Mouse (Mus musculus): ENCODE measurements around the gene Mrpl45. TPM values are rescaled to one million over a fixed set of nuclear protein-coding genes. Genes with fewer than 3 reads are reported as not detected.
A peak's percentile ranks its signal among the peaks of the same experiment; 100 is the strongest.
"Not testable (repeated sequence)": the region's sequence is repeated elsewhere in the genome, so short reads cannot be mapped to it uniquely, and the experiment has no call there.

The Mrpl45 gene
- polyA plus RNA-seq, 1 experiment from 2014 or later = 56.5 TPM

DNA sequence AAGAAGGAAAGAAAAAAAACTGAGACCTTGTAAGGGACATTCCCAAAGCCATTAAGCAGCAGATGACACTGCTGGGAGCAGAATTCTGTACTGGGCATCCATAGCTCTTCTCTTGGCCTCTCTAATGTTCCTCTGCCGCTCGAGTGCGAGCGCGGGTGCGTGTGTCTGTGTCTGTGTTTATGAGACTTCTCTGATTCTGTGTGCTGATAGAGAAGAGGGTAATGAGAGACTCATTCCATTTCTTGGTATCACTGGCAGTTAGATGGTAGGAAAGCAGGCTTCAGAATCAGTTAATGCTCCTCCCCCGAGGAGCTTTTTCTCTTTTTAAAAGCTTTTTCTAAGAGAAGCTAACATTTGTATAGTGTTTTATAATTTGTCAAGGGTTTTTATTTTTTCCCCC is 39.7 kb downstream of the Mrpl45 start:
- Histone ChIP-seq H3K9me3 (ENCODE audit: low read length) (no peaks in the 10 kb centered on the region), H3K4me1 (ENCODE audit: insufficient read depth, low read length) (peaks cover 12% of the 10 kb centered on the region), H3K4me2 (replicated peaks; ENCODE audit: low read depth, low read length) (no peak overlapping the region), H3K9ac (replicated peaks; ENCODE audit: low read length) (no peak overlapping the region), H3K27me3 (ENCODE audit: insufficient read depth, low read length) (no peaks in the 10 kb centered on the region), H3K36me3 (ENCODE audit: insufficient read depth, low read length) (no peaks in the 10 kb centered on the region), H3K4me3 (ENCODE audit: low read length) (no peak overlapping the region), H3K27ac (ENCODE audit: low read length) (no peak overlapping the region)
- ATAC-seq (ENCODE audit: low FRiP score, low TSS enrichment) = no peak
- 85% methylated on average over 7 of the region's 7 CpGs for WGBS

DNA sequence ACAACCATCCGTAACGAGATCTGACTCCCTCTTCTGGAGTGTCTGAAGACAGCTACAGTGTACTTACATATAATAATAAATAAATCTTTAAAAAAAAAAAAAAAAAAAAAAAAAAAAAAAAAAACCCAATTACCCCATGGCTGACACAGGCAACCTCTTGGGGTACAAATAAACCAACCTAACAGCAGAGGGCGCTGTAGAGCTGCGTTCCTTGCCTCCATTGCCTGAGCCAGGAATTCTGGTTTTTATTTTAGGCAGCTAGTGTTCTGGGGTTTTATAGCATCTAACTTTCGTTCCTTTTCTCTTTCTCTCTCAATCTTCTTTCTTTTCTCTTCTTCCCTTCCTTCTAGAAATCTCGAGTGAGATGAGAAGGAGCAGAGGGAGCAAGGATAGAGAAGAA is 42.1 kb downstream of the Mrpl45 start:
- not testable (repeated sequence) for H3K27me3 ChIP-seq (ENCODE audit: insufficient read depth, low read length); H3K27ac ChIP-seq (ENCODE audit: low read length); H3K4me1 ChIP-seq (ENCODE audit: insufficient read depth, low read length); H3K4me2 ChIP-seq (replicated peaks; ENCODE audit: low read depth, low read length); H3K36me3 ChIP-seq (ENCODE audit: insufficient read depth, low read length); H3K9ac ChIP-seq (replicated peaks; ENCODE audit: low read length); H3K4me3 ChIP-seq (ENCODE audit: low read length); ATAC-seq (ENCODE audit: low FRiP score, low TSS enrichment); H3K9me3 ChIP-seq (ENCODE audit: low read length)
- 11% methylated on average over 4 of the region's 6 CpGs for WGBS

DNA sequence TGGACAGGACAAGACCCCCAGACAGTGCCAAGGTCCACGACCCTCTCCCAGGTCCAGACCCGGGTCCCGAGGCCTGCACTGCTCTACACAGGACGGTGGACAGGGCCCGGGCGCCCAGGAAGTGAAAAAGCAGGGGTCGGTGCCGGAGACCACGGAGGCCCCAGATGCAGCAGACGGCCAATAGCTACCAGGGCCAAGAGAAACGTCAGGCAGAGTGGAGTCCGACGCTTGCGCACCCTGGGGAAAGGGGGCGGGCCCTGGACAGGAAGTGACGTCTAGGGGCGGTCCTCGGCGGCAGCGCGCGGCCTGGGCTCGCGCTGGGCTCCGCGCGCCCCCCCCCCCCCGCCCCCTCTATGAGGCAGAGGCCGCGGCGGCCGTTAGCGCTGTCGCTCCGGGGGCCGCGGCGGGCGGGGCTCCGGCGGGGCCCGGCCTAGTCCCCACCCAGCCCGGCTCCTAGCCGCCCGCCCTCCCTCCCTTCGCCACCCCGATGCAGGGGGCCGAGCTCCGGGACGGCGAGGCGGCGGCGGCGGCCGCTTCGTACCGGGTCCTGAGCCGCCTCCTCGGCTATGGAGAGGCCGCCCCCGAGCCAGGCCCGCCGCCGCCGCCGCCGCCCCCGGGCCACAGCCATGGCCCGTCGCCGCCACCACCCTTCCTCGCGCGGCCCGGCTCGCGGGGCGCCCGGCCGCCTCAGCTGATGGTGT is 46.6 kb downstream of the Mrpl45 start, which contains the start of gene Socs7:
TSS of gene Socs7 (plus strand) at position 604 of the 701 bp plus-strand sequence.
- peak within 1 kb of the TSS; percentile 97 for H3K9ac ChIP-seq (replicated peaks; ENCODE audit: low read length)
- no peaks in the 10 kb centered on the region for H3K9me3 ChIP-seq (ENCODE audit: low read length)
- H3K27ac ChIP-seq (ENCODE audit: low read length) = peak within 1 kb of the TSS; percentile 85
- no peaks in the 10 kb centered on the region for H3K36me3 ChIP-seq (ENCODE audit: insufficient read depth, low read length)
- under 1% methylated on average over 37 of the region's 81 CpGs for WGBS
- H3K4me1 ChIP-seq (ENCODE audit: insufficient read depth, low read length) = peaks cover 25% of the 10 kb centered on the region
- peak; percentile 97 for ATAC-seq (ENCODE audit: low FRiP score, low TSS enrichment)
- H3K27me3 ChIP-seq (ENCODE audit: insufficient read depth, low read length) = no peaks in the 10 kb centered on the region
- H3K4me3 ChIP-seq (ENCODE audit: low read length) = peak within 1 kb of the TSS; percentile 99
- peak within 1 kb of the TSS; percentile 90 for H3K4me2 ChIP-seq (replicated peaks; ENCODE audit: low read depth, low read length)

DNA sequence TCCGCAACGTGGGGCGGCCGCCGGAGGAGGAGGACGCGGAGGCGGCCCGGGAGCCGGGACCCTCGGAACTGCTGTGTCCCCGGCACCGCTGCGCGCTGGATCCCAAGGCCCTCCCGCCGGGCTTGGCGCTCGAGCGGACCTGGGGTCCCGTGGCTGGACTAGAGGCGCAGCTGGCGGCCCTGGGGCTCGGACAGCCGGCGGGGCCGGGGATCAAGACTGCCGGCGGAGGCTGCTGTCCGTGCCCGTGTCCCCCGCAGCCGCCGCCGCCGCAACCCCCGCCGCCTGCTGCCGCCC is 47.1 kb downstream of the Mrpl45 start:
- no peaks in the 10 kb centered on the region for H3K27me3 ChIP-seq (ENCODE audit: insufficient read depth, low read length)
- H3K27ac ChIP-seq (ENCODE audit: low read length) = peak overlapping the region; percentile 85
- 0% methylated on average over 25 of the region's 39 CpGs for WGBS
- peak overlapping the region; percentile 97 for H3K9ac ChIP-seq (replicated peaks; ENCODE audit: low read length)
- peak; percentile 40 for ATAC-seq (ENCODE audit: low FRiP score, low TSS enrichment)
- H3K9me3 ChIP-seq (ENCODE audit: low read length) = no peaks in the 10 kb centered on the region
- no peaks in the 10 kb centered on the region for H3K36me3 ChIP-seq (ENCODE audit: insufficient read depth, low read length)
- H3K4me2 ChIP-seq (replicated peaks; ENCODE audit: low read depth, low read length) = peak overlapping the region; percentile 90
- peaks cover 25% of the 10 kb centered on the region for H3K4me1 ChIP-seq (ENCODE audit: insufficient read depth, low read length)
- H3K4me3 ChIP-seq (ENCODE audit: low read length) = peak overlapping the region; percentile 99

DNA sequence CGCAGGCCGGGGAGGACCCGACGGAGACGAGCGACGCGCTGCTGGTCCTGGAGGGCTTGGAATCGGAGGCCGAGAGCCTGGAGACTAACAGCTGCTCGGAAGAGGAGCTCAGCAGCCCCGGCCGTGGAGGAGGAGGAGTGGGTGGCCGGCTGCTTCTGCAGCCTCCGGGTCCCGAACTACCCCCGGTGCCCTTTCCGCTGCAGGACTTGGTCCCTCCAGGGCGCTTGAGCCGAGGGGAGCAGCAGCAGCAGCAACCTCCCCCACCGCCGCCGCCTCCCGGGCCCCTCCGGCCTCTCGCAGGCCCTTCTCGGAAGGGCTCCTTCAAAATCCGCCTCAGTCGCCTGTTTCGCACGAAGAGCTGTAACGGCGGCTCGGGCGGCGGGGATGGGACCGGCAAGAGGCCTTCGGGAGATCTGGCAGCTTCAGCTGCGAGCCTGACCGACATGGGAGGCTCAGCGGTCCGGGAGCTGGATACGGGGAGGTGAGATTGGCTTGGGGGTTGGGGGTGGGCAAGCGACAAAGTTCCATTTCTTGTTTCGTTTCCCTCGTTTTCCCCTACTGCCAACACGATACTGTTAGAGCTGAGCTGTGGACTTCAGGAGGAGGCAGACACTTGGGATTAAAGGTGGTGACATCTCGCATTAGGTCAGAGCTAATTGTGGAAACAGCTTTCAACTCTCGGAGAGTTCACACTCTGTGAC is 47.6 kb downstream of the Mrpl45 start:
- H3K4me2 ChIP-seq (replicated peaks; ENCODE audit: low read depth, low read length) = peak overlapping the region; percentile 90
- ATAC-seq (ENCODE audit: low FRiP score, low TSS enrichment) = peak; percentile 26
- peak overlapping the region; percentile 99 for H3K4me3 ChIP-seq (ENCODE audit: low read length)
- no peaks in the 10 kb centered on the region for H3K9me3 ChIP-seq (ENCODE audit: low read length)
- H3K27ac ChIP-seq (ENCODE audit: low read length) = peak overlapping the region; percentile 85
- WGBS = under 1% methylated on average over 49 of the region's 49 CpGs
- no peaks in the 10 kb centered on the region for H3K36me3 ChIP-seq (ENCODE audit: insufficient read depth, low read length)
- H3K27me3 ChIP-seq (ENCODE audit: insufficient read depth, low read length) = no peaks in the 10 kb centered on the region
- H3K4me1 ChIP-seq (ENCODE audit: insufficient read depth, low read length) = peaks cover 25% of the 10 kb centered on the region
- peak overlapping the region; percentile 97 for H3K9ac ChIP-seq (replicated peaks; ENCODE audit: low read length)

DNA sequence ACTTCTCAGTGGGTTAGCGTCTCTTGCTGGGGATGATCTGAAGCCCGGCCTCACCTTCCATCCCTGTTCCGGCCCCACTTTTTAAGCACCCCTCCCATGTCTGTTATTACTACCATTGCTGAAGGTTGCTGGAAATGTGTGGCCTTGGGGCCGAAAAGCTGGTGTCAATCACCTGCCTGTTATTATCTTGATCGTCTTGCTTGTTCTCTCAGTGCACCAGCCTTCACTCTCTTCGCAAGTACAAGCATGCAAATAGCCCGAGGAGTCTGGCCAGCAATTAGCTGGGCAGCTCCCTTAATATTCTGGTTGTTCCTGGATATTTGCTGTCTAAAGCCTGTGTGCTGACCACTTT is 48.1 kb downstream of the Mrpl45 start:
- Histone ChIP-seq H3K4me2 (replicated peaks; ENCODE audit: low read depth, low read length) (peak overlapping the region; percentile 90), H3K4me3 (ENCODE audit: low read length) (peak overlapping the region; percentile 99), H3K27ac (ENCODE audit: low read length) (no peak overlapping the region), H3K36me3 (ENCODE audit: insufficient read depth, low read length) (no peaks in the 10 kb centered on the region), H3K9me3 (ENCODE audit: low read length) (no peaks in the 10 kb centered on the region), H3K27me3 (ENCODE audit: insufficient read depth, low read length) (no peaks in the 10 kb centered on the region), H3K9ac (replicated peaks; ENCODE audit: low read length) (peak overlapping the region; percentile 97), H3K4me1 (ENCODE audit: insufficient read depth, low read length) (peaks cover 25% of the 10 kb centered on the region)
- no peak for ATAC-seq (ENCODE audit: low FRiP score, low TSS enrichment)
- 2% methylated on average over 7 of the region's 7 CpGs for WGBS

DNA sequence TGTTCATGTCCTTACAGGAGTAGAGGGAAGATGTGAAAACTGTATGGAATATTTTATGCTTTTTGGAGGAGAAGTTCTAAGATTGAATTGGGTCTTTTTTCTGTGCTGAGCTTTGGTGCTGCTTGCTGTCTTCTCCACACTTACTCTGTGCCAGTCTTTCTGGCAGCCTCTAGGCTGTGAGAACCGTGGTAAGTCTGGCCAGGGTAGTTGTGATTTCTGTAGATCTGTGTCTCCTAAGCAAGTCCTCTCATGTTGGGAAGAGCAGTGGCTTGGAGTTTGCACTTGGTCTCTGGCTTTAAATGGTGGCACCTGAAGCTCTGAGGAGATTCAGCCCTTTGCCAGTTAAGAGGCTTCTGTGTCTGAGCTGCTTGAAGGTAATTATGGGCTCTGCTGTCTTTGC is 50.0 kb downstream of the Mrpl45 start:
- Histone ChIP-seq H3K9me3 (ENCODE audit: low read length) (no peaks in the 10 kb centered on the region), H3K4me3 (ENCODE audit: low read length) (no peak overlapping the region), H3K27ac (ENCODE audit: low read length) (no peak overlapping the region), H3K9ac (replicated peaks; ENCODE audit: low read length) (no peak overlapping the region), H3K36me3 (ENCODE audit: insufficient read depth, low read length) (no peaks in the 10 kb centered on the region), H3K4me2 (replicated peaks; ENCODE audit: low read depth, low read length) (no peak overlapping the region), H3K4me1 (ENCODE audit: insufficient read depth, low read length) (peaks cover 25% of the 10 kb centered on the region), H3K27me3 (ENCODE audit: insufficient read depth, low read length) (no peaks in the 10 kb centered on the region)
- no peak for ATAC-seq (ENCODE audit: low FRiP score, low TSS enrichment)
- 72% methylated on average over 1 of the region's 1 CpGs for WGBS

DNA sequence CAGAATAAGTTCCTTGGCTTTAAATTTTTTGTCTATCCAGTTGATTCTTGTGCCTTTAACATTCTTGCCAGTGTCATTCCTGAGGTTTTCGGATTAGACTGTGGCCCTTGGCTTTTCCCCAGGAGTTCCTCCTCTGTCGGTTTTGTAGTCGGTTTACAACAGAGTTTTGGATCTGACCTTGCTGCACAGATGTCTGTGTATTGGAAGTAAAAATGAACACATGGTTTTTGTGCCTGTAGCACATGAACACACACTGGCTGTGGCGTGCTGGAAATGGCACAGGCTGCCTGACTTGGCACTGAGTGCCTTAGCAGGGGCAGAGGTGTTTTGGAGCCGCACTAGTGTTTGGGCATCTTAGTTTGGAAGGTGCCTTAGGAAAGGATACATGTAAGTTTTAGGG is 53.0 kb downstream of the Mrpl45 start:
- Histone ChIP-seq H3K4me2 (replicated peaks; ENCODE audit: low read depth, low read length) (no peak overlapping the region), H3K9ac (replicated peaks; ENCODE audit: low read length) (no peak overlapping the region), H3K27me3 (ENCODE audit: insufficient read depth, low read length) (no peaks in the 10 kb centered on the region), H3K36me3 (ENCODE audit: insufficient read depth, low read length) (no peaks in the 10 kb centered on the region), H3K4me1 (ENCODE audit: insufficient read depth, low read length) (peaks cover 21% of the 10 kb centered on the region), H3K4me3 (ENCODE audit: low read length) (no peak overlapping the region), H3K9me3 (ENCODE audit: low read length) (no peaks in the 10 kb centered on the region), H3K27ac (ENCODE audit: low read length) (no peak overlapping the region)
- 90% methylated on average over 5 of the region's 5 CpGs for whole genome bisulfite sequencing
- no peak for ATAC-seq (ENCODE audit: low FRiP score, low TSS enrichment)

DNA sequence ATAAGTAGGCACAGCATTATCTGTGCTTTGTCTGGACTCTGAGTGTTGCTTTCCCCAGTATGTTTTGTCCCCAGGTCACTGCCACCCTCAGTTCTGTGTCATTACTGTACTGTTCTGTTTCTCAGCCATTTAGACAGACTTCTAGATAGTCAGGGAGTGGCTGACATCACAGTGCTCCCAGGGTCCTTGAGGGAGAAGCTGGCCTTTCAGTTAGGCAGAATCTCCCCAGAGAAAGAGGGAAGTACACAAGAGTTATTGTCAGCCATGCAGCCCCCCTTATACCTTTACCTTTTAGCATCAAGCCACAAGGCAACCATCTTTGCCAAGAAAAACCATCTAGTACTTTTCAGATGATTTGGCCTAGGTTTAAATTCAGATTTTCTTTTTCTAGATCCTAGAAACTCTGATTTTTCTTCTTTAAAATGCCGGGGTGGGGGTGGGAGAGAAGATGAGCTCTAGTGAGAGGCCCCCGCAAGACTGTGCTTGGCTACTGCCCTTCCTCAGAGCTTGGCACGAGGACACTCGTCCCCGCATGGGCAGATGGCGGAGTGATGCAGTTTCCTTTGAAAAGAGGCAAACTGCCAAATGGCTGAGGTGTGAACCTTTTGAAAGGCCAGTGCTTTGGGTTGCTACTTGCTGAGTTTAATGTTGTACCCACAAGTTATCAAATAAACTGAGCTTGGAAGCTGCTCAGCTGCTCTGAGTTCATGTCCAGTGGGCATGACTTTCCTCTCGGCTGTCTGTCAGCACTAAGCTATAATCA is 55.0 kb downstream of the Mrpl45 start:
- Histone ChIP-seq H3K36me3 (ENCODE audit: insufficient read depth, low read length) (peaks cover 9% of the 10 kb centered on the region), H3K4me1 (ENCODE audit: insufficient read depth, low read length) (peaks cover 1% of the 10 kb centered on the region; the same call in 1 of the 2 replicates), H3K9me3 (ENCODE audit: low read length) (no peaks in the 10 kb centered on the region), H3K4me3 (ENCODE audit: low read length) (no peak overlapping the region), H3K27ac (ENCODE audit: low read length) (no peak overlapping the region), H3K9ac (replicated peaks; ENCODE audit: low read length) (no peak overlapping the region), H3K27me3 (ENCODE audit: insufficient read depth, low read length) (no peaks in the 10 kb centered on the region), H3K4me2 (replicated peaks; ENCODE audit: low read depth, low read length) (no peak overlapping the region)
- no peak for ATAC-seq (ENCODE audit: low FRiP score, low TSS enrichment)
- WGBS = 57% methylated on average over 7 of the region's 7 CpGs
